Mouse (Mus musculus) kidney, adult 2 months (tissue): ENCODE data around the gene Polr1b.

Source experiments
- CTCF ChIP-seq: fragments of 200-500 bp; conservative IDR thresholded peaks from 2 replicates; pipeline ENCODE4 v1.5.1; 2011; ENCODE audit warnings: low read depth, mild to moderate bottlenecking, control low read depth, low read length, moderate library complexity, mixed read lengths; ENCODE audit not compliant: insufficient read depth, insufficient read length
- POLR2A ChIP-seq: fragments of 200-500 bp; IDR thresholded peaks from one replicate; pipeline ENCODE4 v1.6.1; 2011; ENCODE audit warnings: low read depth, low read length, control low read depth

GRCm38 (mm10) chr2:129081097-129081496 is 19.7 kb upstream of the Polr1b start:
- TF ChIP-seq POLR2A: no peak
- 0 out of 2 replicates have a peak, but pooled peaks have one; percentile 19 for TF ChIP-seq CTCF
